Comparison of ENCODE assay signal across 8 mouse cellular contexts in the genomic region with DNA sequence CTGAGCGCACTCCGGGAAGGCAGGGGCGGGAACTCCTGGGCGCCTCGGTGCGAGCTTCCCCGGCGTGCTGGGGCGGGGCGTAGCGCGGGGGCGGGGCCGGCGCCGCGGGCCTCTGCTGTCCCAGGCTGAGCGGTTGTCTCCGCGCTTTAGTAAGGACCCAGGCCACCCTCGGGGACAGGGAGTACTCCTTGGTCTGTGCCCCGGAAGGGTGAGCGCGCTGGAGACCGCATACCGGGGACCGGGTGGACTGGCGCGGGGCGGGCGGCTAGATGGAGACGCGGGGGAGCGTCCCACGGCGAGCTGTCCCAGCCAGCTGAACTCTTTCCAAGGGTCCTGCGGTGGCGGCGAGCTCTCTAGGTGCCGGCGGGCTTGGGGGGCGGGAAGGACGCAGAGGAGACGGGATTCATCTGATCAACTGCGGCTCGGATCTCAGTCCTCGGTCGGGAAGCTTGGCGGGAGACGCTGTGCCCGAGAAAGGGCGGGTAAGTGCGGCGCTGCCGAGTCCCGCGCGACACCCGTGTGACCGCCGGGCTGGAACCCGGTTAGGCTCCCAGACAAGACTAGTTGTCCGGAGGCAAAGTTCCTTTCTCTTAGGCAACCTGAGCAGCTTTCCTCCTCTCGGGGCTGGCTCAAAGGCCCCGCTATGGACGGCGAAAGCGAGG. TPM values are rescaled to one million over a fixed set of nuclear protein-coding genes. Genes with fewer than 3 reads are reported as not detected.
DNase-seq lines count a peak whose midpoint lies in the region; ATAC-seq lines count a peak whose summit lies in the region.

No protein-coding gene starts in this region.

- peak overlapping the region; percentile 48 for H3K4me3 ChIP-seq in erythroblast, embryonic 14.5 days (replicated peaks)
- peak overlapping the region; percentile 58 for H3K4me3 ChIP-seq in liver, embryonic 12.5 days

- no peak for ATAC-seq in erythroblast, adult 5-6 weeks (replicated peaks; ENCODE audit: low FRiP score, poor library complexity, severe bottlenecking)
- peak; percentile 82 for ATAC-seq in liver, embryonic 12.5 days

- H3K4me1 ChIP-seq in erythroblast, embryonic 14.5 days (ENCODE audit: control insufficient read depth), result no peaks in the 10 kb centered on the region; the same call in 1 of the 2 replicates
- 0 out of 2 replicates have a peak, but pooled peaks cover 4% of the 10 kb centered on the region for H3K4me1 ChIP-seq in liver, embryonic 12.5 days

- no peaks in the 10 kb centered on the region for H3K36me3 ChIP-seq in erythroblast, embryonic 14.5 days (ENCODE audit: control insufficient read depth)
- H3K36me3 ChIP-seq in liver, embryonic 12.5 days, result no peaks in the 10 kb centered on the region

- peaks cover 37% of the 10 kb centered on the region for H3K27me3 ChIP-seq in erythroblast, embryonic 14.5 days (ENCODE audit: control insufficient read depth)
- H3K27me3 ChIP-seq in liver, embryonic 12.5 days (replicated peaks), result peaks cover 56% of the 10 kb centered on the region

- no peak overlapping the region for H3K27ac ChIP-seq in liver, embryonic 12.5 days

- no peaks in the 10 kb centered on the region for H3K9me3 ChIP-seq in erythroblast, embryonic 14.5 days (ENCODE audit: control insufficient read depth, low read length)
- H3K9me3 ChIP-seq in liver, embryonic 12.5 days (replicated peaks), result no peaks in the 10 kb centered on the region

- 0 out of 2 replicates have a peak overlapping the region, but pooled peaks have one; percentile 7 for H3K9ac ChIP-seq in liver, embryonic 12.5 days

- DNase-seq in embryo, embryonic 10.5 days (ENCODE audit: low spot score), result peak; percentile 76
- DNase-seq in heart, adult 18-20 months, result peak; percentile 57 to 75
- DNase-seq in kidney, adult 11 months, result peak; percentile 52
- peak; percentile 77 for DNase-seq in neural tube, embryonic 10.5 days (ENCODE audit: extremely low spot score, low spot score)
- DNase-seq in thymus, postnatal 36 days, result peak; percentile 1 to 5

- peak overlapping the region; percentile 74 for H3K4me2 ChIP-seq in liver, embryonic 12.5 days

- WGBS in liver, embryonic 12.5 days (ENCODE audit: insufficient replicate concordance), result 0% methylated on average over 57 of the region's 68 CpGs

RNA-seq across cellular contexts. Expression of gene Arhgef26, which starts 0.8 kb away (rescaled TPM):
- polyA plus RNA-seq in erythroblast, embryonic 14.5 days (2012), result 0.01 and 0.02 TPM in 2 replicates
- not detected in 2 replicates for total RNA-seq in erythroblast, adult 5-6 weeks (2015; ENCODE audit: low replicate concordance)
- 0.84 TPM in 1 of 2 replicates, not detected in the other for total RNA-seq in erythroblast, adult 5-6 weeks (2017; ENCODE audit: low replicate concordance)
- total RNA-seq in heart, adult 18-20 months (2021), result 1 to 10 TPM; 1.2 to 1.5 TPM
- polyA plus RNA-seq in liver, embryonic 12.5 days (2016; fragmentation: Nextera tagmentation; extraction: Ambion mirVana), result 0.77 and 0.79 TPM in 2 replicates

Comparison
In these comparisons a context has a peak if more than half of its experiments do, and no peak if none do; other contexts are left out.
1. DNase-seq: peak in every context shown above with its lines; median percentile 77 in neural tube, embryonic 10.5 days; 76 in embryo, embryonic 10.5 days; 66 in heart, adult 18-20 months; 52 in kidney, adult 11 months; 3 in thymus, postnatal 36 days.